Mouse (Mus musculus): ENCODE data around the gene Slc9a6. TPM values are rescaled to one million over a fixed set of nuclear protein-coding genes. Genes with fewer than 3 reads are reported as not detected.

Gene Slc9a6
- total RNA-seq, 1 experiment from 2014 or later, result 18.0 TPM

Small RNAs within 50 kb of the gene (microRNA-seq; reads per million reads assigned to microRNA genes)
- 0.76 to 1.7 reads per million in 2 experiments for gene Mir5116

Other genes starting within 250 kb of the Slc9a6 start
- gene Smim10l2a, start 235.2 kb upstream of the Slc9a6 start, total RNA-seq (2021), result 0.56 and 1.4 TPM in 2 replicates
- gene Gm2174, start 161.8 kb upstream of the Slc9a6 start, total RNA-seq (2021), result not detected in 2 replicates
- 28.4 and 28.8 TPM in 2 replicates for gene Ints6l, start 154.9 kb upstream of the Slc9a6 start, total RNA-seq (2021)
- not detected in 2 replicates for gene Gm10477, start 85.0 kb upstream of the Slc9a6 start, total RNA-seq (2021)
- gene Gm648, start 60.2 kb upstream of the Slc9a6 start, total RNA-seq (2021), result not detected in 2 replicates
- 26.3 and 28.4 TPM in 2 replicates for gene Mmgt1, start 11.7 kb upstream of the Slc9a6 start, total RNA-seq (2021)
- 97.5 and 101 TPM in 2 replicates for gene Fhl1, start 122.0 kb downstream of the Slc9a6 start, total RNA-seq (2021)
- gene Map7d3, start 212.6 kb downstream of the Slc9a6 start, total RNA-seq (2021), result 2.8 and 3.0 TPM in 2 replicates